Mouse (Mus musculus): Measurements from ENCODE around the gene Mmp9.

DNA sequence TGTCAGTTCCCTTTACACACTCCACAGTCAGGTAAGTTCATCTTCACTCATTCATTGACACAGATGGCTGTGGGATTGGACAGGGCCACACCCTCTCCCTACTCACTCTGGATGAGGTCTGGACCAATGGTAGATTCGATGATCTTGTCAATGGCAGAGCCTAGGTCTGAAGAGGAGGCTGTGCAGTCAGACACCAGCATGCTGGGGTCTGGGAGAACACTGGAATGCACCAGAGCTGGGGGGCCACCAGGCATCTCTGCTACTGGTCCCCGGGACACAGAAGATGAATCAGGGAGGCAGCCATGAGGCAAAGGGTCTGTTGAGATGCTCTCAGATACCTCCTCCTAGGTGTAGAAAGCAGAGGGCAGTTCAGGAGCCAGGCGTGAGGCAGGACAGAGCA lies 31.5 kb upstream of the Mmp9 start:
- no peak for TF ChIP-seq GATA1 (IDR thresholded peaks at IDR 0.05; ENCODE audit: borderline replicate concordance, low read length)
- TF ChIP-seq FLI1 (IDR thresholded peaks at IDR 0.05; ENCODE audit: low read length): no peak
